Mouse (Mus musculus): ENCODE measurements around the gene Ahnak. TPM values are rescaled to one million over a fixed set of nuclear protein-coding genes. Genes with fewer than 3 reads are reported as not detected.

Gene Ahnak
- 88.3 TPM for polyA plus RNA-seq (2015; fragmentation: Illumina TruSeq; extraction: RNeasy Lipid Tissue Mini Kit (QIAGEN cat#74804); ENCODE audit: insufficient read depth, low replicate concordance)

DNA sequence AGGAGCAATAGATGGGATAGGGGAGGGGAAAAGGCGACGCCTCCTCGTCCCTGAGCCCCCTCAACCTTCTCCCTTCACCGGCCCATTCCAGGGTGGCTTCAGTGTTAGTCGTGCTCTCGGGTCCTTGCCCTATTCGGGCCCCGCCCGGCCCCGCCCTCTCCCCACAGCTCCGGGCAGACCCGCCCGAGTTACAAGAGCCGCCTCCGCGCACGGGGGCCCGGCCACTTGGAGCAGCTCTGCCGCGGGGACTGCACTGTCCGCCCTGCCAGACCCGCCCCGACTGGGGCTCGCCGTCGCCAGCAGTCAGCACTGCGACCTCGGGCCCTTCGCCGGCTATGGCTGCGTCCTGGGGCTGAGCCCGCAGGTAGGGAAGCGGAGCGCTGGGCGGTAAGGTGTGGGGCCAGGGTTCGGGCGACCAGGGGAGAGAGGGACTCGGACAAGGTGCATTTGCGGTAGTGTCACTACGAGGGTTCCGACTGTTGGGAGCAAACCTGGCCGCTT lies at the start of gene Ahnak:
TSS of gene Ahnak (plus strand) at position 219 of the 501 bp plus-strand sequence.

DNA sequence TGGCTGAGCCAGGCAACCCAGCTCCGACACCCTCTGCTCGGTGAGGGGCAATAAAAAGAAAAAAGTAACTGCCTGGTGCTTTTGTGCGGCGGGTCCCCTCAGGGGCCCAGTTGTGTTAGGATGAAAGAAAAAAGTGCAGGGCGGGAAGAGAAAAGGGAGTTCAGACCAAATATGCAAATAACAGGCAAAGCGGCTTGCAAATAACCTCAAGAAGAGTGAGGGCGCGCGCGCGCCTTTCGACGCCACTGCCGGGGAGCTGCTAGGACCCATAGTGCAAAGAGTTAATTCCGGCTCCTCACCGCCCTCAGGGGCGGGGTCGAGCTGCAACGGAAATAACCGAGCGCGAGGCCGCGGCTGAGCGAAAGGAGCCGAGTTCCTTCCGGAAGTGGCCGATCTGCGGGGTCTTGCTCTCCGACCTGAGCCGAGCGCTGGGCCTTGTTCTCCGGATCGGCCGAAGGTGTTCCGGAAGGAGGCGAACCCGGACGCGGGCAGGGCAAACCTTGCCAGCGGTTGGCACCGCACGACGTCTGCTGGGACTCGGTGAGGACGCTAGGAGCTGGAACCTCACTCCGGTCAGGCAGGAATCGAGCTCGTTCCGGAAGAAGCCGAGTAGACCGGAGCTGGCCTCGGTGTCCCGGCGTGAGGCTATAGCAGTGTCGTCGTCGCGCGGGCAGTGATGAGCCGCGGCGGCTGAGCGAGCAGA lies 47.4 kb upstream of the Ahnak start, which contains the start of gene Mta2:
TSS of gene Mta2 (plus strand) at position 361 of the 703 bp plus-strand sequence.

DNA sequence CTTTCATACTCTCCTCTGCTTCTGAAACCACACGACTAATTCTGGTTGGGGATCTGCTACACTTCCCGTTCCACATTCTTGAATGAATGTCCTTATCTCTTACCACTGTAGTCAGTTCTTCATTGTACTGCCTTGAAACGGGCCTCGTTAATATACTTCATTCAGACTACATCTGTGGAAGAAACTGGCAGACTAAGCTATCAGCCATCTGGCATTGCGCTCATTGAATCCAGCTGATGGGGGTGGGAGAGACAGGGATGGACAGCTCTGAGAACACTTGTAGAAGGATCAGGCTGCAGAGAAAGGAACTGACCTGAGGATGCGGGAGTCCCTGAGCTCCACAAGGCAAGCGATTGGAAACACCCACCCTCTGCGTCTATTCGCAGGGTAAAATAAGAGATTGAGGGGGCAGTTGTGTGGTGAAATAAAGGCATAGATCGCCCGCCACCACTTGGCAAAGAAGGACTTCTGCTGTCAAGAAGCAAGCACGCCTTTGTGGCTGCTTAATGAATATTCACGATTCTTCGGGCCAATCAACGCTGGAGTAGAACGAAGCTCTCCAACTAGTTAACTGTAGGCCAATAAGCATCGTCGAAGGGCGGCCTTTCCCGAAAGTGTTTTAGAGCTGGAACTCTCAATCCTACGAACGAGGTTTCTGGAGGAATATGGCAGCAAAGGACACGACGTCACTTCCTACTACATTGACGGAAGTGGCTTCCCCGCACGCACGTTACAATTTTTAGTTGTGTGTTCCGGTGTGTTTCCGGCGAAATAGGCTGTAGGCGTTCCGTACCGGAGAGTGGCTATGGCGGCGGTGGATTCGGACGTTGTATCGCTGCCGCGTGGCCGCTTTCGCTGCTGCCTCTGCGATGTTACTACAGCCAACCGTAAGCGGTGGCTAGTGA lies 35.7 kb upstream of the Ahnak start, which contains the start of gene Tut1:
TSS of gene Tut1 (plus strand) at position 713 of the 905 bp plus-strand sequence.

DNA sequence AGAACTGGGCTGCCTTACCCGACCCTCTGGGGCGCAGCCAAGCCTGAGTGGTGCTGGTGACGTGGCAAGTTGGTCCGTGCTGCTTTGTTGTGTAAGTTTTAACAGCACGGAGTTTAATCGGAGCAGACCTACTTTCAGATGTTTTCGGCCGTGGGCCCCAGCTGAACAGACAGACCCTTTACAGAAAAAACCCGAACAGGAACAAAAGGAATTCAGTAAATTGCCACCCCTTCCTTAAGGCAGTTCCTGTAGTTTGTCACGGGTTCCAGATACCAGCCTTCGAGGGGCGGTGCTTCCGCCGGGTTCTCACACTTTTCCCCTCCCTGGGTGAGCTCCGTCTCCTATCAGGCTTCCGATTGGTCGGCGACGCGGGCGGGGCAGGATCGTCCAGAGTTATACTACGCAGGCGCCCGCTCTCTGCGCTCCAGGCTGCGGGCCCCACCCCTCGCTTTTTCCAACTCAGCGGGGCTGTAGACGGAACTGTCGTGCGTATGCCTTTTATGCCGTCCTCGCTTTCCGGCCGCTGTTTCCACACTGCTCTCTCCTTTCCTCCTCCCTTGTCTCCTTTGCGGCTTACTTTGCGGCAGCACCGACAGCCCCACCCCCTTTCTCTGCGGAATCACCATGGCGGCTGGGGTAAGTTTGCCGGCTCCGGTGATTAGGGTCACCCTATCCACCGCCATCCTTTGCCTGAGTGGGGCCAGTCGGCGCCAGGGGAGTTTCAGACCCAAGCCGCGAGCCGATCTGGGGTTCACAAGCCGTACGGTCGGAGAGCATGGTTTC lies 22.3 kb upstream of the Ahnak start, which contains the start of gene Eef1g:
TSS of gene Eef1g (plus strand) at position 452 of the 783 bp plus-strand sequence.

DNA sequence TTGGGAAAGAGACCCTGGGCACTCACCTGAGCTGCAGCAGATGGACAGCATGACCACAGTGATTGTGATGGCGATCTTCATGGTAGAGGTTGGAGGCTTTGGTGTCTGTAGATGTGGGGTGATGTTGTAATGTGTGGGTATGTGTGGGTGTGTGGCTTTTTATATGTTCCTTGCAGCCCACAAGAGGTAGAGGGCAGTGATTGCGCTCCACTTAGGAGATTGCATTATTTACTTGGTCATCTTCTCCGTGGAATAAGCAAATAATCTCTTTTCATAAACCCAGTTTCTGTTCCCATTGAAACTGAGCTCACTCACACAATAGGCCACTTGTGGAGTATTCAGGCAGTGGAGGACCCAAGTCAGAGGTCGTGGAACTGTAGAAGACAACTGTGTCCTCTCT lies 98.7 kb downstream of the Ahnak start, which contains the start of gene Scgb1a1:
TSS of gene Scgb1a1 (minus strand) at position 138 of the 400 bp plus-strand sequence.

Other genes starting within 250 kb of the Ahnak start
- not detected for gene 1700092M07Rik, start 248.6 kb upstream of the Ahnak start, polyA plus RNA-seq (2015; fragmentation: Illumina TruSeq; extraction: RNeasy Lipid Tissue Mini Kit (QIAGEN cat#74804); ENCODE audit: insufficient read depth, low replicate concordance)
- gene Stx5a, start 247.9 kb upstream of the Ahnak start, polyA plus RNA-seq (2015; fragmentation: Illumina TruSeq; extraction: RNeasy Lipid Tissue Mini Kit (QIAGEN cat#74804); ENCODE audit: insufficient read depth, low replicate concordance): 145 TPM
- 395 TPM for gene Nxf1, start 232.2 kb upstream of the Ahnak start, polyA plus RNA-seq (2015; fragmentation: Illumina TruSeq; extraction: RNeasy Lipid Tissue Mini Kit (QIAGEN cat#74804); ENCODE audit: insufficient read depth, low replicate concordance)
- gene Tmem223, start 218.3 kb upstream of the Ahnak start, polyA plus RNA-seq (2015; fragmentation: Illumina TruSeq; extraction: RNeasy Lipid Tissue Mini Kit (QIAGEN cat#74804); ENCODE audit: insufficient read depth, low replicate concordance): 36.9 TPM
- 89.0 TPM for gene Tmem179b, start 214.8 kb upstream of the Ahnak start, polyA plus RNA-seq (2015; fragmentation: Illumina TruSeq; extraction: RNeasy Lipid Tissue Mini Kit (QIAGEN cat#74804); ENCODE audit: insufficient read depth, low replicate concordance)
- gene Taf6l, start 202.9 kb upstream of the Ahnak start, polyA plus RNA-seq (2015; fragmentation: Illumina TruSeq; extraction: RNeasy Lipid Tissue Mini Kit (QIAGEN cat#74804); ENCODE audit: insufficient read depth, low replicate concordance): 4.8 TPM
- 131 TPM for gene Polr2g, start 190.7 kb upstream of the Ahnak start, polyA plus RNA-seq (2015; fragmentation: Illumina TruSeq; extraction: RNeasy Lipid Tissue Mini Kit (QIAGEN cat#74804); ENCODE audit: insufficient read depth, low replicate concordance)
- gene Zbtb3, start 186.7 kb upstream of the Ahnak start, polyA plus RNA-seq (2015; fragmentation: Illumina TruSeq; extraction: RNeasy Lipid Tissue Mini Kit (QIAGEN cat#74804); ENCODE audit: insufficient read depth, low replicate concordance): 3.1 TPM
- 67.2 TPM for gene Ttc9c, start 170.0 kb upstream of the Ahnak start, polyA plus RNA-seq (2015; fragmentation: Illumina TruSeq; extraction: RNeasy Lipid Tissue Mini Kit (QIAGEN cat#74804); ENCODE audit: insufficient read depth, low replicate concordance)
- gene Hnrnpul2, start 169.3 kb upstream of the Ahnak start, polyA plus RNA-seq (2015; fragmentation: Illumina TruSeq; extraction: RNeasy Lipid Tissue Mini Kit (QIAGEN cat#74804); ENCODE audit: insufficient read depth, low replicate concordance): 172 TPM
- not detected for gene AC129217.1, start 159.5 kb upstream of the Ahnak start, polyA plus RNA-seq (2015; fragmentation: Illumina TruSeq; extraction: RNeasy Lipid Tissue Mini Kit (QIAGEN cat#74804); ENCODE audit: insufficient read depth, low replicate concordance)
- gene Bscl2, start 151.8 kb upstream of the Ahnak start, polyA plus RNA-seq (2015; fragmentation: Illumina TruSeq; extraction: RNeasy Lipid Tissue Mini Kit (QIAGEN cat#74804); ENCODE audit: insufficient read depth, low replicate concordance): 33.6 TPM
- 0.14 TPM for gene Gng3, start 150.1 kb upstream of the Ahnak start, polyA plus RNA-seq (2015; fragmentation: Illumina TruSeq; extraction: RNeasy Lipid Tissue Mini Kit (QIAGEN cat#74804); ENCODE audit: insufficient read depth, low replicate concordance)
- 0.33 TPM for gene Lrrn4cl, start 138.5 kb upstream of the Ahnak start, polyA plus RNA-seq (2015; fragmentation: Illumina TruSeq; extraction: RNeasy Lipid Tissue Mini Kit (QIAGEN cat#74804); ENCODE audit: insufficient read depth, low replicate concordance)
- gene Ubxn1, start 117.8 kb upstream of the Ahnak start, polyA plus RNA-seq (2015; fragmentation: Illumina TruSeq; extraction: RNeasy Lipid Tissue Mini Kit (QIAGEN cat#74804); ENCODE audit: insufficient read depth, low replicate concordance): 103 TPM
- 14.9 TPM for gene Uqcc3, start 108.4 kb upstream of the Ahnak start, polyA plus RNA-seq (2015; fragmentation: Illumina TruSeq; extraction: RNeasy Lipid Tissue Mini Kit (QIAGEN cat#74804); ENCODE audit: insufficient read depth, low replicate concordance)
- gene Lbhd1, start 105.6 kb upstream of the Ahnak start, polyA plus RNA-seq (2015; fragmentation: Illumina TruSeq; extraction: RNeasy Lipid Tissue Mini Kit (QIAGEN cat#74804); ENCODE audit: insufficient read depth, low replicate concordance): 85.8 TPM
- not detected for gene Gm49403, start 105.4 kb upstream of the Ahnak start, polyA plus RNA-seq (2015; fragmentation: Illumina TruSeq; extraction: RNeasy Lipid Tissue Mini Kit (QIAGEN cat#74804); ENCODE audit: insufficient read depth, low replicate concordance)
- 31.6 TPM for gene 1810009A15Rik, start 100.4 kb upstream of the Ahnak start, polyA plus RNA-seq (2015; fragmentation: Illumina TruSeq; extraction: RNeasy Lipid Tissue Mini Kit (QIAGEN cat#74804); ENCODE audit: insufficient read depth, low replicate concordance)
- not detected for gene Gm49416, start 100.4 kb upstream of the Ahnak start, polyA plus RNA-seq (2015; fragmentation: Illumina TruSeq; extraction: RNeasy Lipid Tissue Mini Kit (QIAGEN cat#74804); ENCODE audit: insufficient read depth, low replicate concordance)
- 8.5 TPM for gene Ints5, start 96.3 kb upstream of the Ahnak start, polyA plus RNA-seq (2015; fragmentation: Illumina TruSeq; extraction: RNeasy Lipid Tissue Mini Kit (QIAGEN cat#74804); ENCODE audit: insufficient read depth, low replicate concordance)
- 156 TPM for gene Ganab, start 91.2 kb upstream of the Ahnak start, polyA plus RNA-seq (2015; fragmentation: Illumina TruSeq; extraction: RNeasy Lipid Tissue Mini Kit (QIAGEN cat#74804); ENCODE audit: insufficient read depth, low replicate concordance)
- 44.8 TPM for gene B3gat3, start 68.9 kb upstream of the Ahnak start, polyA plus RNA-seq (2015; fragmentation: Illumina TruSeq; extraction: RNeasy Lipid Tissue Mini Kit (QIAGEN cat#74804); ENCODE audit: insufficient read depth, low replicate concordance)
- 3.7 TPM for gene Rom1, start 59.9 kb upstream of the Ahnak start, polyA plus RNA-seq (2015; fragmentation: Illumina TruSeq; extraction: RNeasy Lipid Tissue Mini Kit (QIAGEN cat#74804); ENCODE audit: insufficient read depth, low replicate concordance)
- gene Eml3, start 59.7 kb upstream of the Ahnak start, polyA plus RNA-seq (2015; fragmentation: Illumina TruSeq; extraction: RNeasy Lipid Tissue Mini Kit (QIAGEN cat#74804); ENCODE audit: insufficient read depth, low replicate concordance): 68.8 TPM
- gene Mta2, start 47.4 kb upstream of the Ahnak start, polyA plus RNA-seq (2015; fragmentation: Illumina TruSeq; extraction: RNeasy Lipid Tissue Mini Kit (QIAGEN cat#74804); ENCODE audit: insufficient read depth, low replicate concordance): 192 TPM
- gene Tut1, start 35.4 kb upstream of the Ahnak start, polyA plus RNA-seq (2015; fragmentation: Illumina TruSeq; extraction: RNeasy Lipid Tissue Mini Kit (QIAGEN cat#74804); ENCODE audit: insufficient read depth, low replicate concordance): 24.7 TPM
- 623 TPM for gene Eef1g, start 22.2 kb upstream of the Ahnak start, polyA plus RNA-seq (2015; fragmentation: Illumina TruSeq; extraction: RNeasy Lipid Tissue Mini Kit (QIAGEN cat#74804); ENCODE audit: insufficient read depth, low replicate concordance)
- gene Scgb1a1, start 98.7 kb downstream of the Ahnak start, polyA plus RNA-seq (2015; fragmentation: Illumina TruSeq; extraction: RNeasy Lipid Tissue Mini Kit (QIAGEN cat#74804); ENCODE audit: insufficient read depth, low replicate concordance): not detected
- 23.5 TPM for gene Asrgl1, start 146.4 kb downstream of the Ahnak start, polyA plus RNA-seq (2015; fragmentation: Illumina TruSeq; extraction: RNeasy Lipid Tissue Mini Kit (QIAGEN cat#74804); ENCODE audit: insufficient read depth, low replicate concordance)

Data from spleen, adult 10 weeks (tissue).